Mouse (Mus musculus) layer of hippocampus, adult 8-10 months (tissue): ENCODE results near the gene Tcte2. TPM values are rescaled to one million over a fixed set of nuclear protein-coding genes. Genes with fewer than 3 reads are reported as not detected.

Source experiments
- DNase-seq, 2 experiments: peaks; one replicate each; pipeline ENCODE4 v3.0.0; 2022; ENCODE audit warnings: low spot score in 2 of 2
- total RNA-seq, 4 experiments: library from RNA; stranded (reverse); gene quantifications; 2 replicates each; pipeline ENCODE4 v1.2.4; 2022

Tcte2 gene
- total RNA-seq, 4 experiments from 2014 or later: 18.3 to 21.9 (median 19.9) TPM

- DNase-seq: no peak
Observed at GRCm38 (mm10) chr17:13720187-13720586, 41.4 kb downstream of the Tcte2 start.

DNA sequence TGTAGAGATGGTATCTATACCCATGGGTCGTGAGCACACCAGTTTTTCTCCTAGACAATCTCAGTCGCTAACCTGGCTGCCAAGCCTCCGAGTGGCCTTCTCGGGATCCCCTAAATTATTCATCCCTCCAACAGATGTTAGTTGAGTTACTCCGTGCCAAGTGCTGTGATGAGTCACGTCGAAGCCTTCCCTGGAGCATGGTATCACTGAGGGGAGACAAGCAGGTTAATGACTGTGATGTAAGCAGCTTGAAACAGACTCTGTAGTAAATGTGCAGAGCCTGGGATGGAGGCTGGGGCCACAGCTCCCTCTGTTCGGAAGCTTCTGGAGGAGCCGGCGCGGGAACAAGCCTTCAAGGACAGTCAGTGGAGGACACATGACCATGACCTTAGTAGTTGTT is 44.2 kb downstream of the Tcte2 start:
- DNase-seq: no peak

DNA sequence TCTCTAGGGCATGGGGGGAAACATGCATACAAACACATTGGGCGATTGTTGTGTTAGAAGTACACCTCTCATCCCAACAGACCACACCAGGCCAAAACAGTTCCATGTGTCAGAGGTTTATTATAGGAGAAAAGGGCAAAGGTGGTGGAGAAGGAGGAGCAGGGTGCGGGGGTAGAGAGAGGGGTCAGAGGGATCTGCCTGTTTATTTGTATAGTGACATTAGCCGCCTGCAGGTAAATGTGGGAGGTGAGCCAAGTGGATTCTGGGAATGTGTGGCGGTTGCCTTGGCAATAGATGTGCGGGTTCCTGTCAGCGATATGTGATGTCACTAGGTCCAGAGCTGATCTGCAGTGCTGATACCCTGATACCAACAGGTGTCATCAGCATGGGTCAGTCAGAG is 45.3 kb downstream of the Tcte2 start:
- DNase-seq: no peak

DNA sequence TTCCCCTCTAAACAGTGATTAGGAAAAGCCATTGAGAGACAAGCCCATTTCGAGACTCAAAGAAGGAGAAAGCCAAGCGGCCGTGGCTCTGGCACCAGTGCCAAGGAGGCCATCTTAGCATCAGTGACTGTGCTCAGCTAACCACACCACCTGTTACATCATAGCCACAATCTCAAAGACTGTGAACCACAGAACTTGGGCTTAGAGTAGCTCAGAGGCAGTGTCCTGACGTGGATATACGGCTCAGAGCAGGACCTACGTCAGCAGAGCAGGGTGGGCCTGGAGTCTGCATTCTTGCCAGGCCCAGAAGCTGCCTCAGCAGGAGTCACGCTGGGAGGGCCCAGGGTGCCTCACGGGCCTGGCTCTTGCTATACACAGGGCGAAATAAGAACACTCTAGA is 46.1 kb downstream of the Tcte2 start:
- no peak for DNase-seq

DNA sequence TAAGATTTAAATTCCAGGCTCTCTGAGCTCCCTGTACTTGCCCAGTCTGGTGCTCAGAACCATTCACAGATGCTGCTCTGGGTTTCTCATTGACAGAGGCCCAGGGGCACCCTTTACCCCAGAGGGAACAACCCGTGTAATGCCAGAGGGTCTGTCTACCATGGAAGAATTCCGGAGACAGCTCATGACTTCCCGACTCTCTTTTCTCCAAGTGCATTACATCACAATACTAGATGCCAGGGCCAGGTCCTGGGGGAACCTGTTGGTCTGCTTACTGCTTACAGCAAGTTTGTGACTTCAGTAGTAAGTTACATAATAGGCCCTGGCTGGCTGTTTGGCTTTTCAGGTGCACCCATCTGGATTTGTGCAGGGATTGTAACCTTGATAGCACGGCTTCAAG is 47.0 kb downstream of the Tcte2 start:
- no peak for DNase-seq

DNA sequence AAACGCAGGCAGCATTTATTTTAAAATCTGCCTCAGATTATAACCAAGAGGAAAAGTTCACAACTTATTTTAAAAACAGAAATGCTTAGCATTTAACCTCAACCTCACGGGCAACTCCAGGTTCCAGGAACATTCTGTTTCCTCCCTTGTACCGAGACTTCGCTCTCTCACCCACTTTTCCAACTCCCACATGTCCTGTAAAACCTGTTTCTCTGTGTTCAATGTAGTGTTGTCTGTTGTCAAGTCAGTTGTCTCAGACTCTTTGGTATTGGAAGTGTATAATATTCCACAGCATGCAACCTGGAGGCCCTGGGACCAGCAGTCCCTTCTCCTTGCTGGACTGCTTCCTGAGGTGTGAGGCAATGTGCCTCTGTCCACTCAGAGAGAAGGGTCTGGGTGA is 47.5 kb downstream of the Tcte2 start:
- DNase-seq: no peak

GRCm38 (mm10) chr17:13712518-13712917 is 49.1 kb downstream of the Tcte2 start:
- DNase-seq: no peak

- no peak for DNase-seq
Observed at GRCm38 (mm10) chr17:13712116-13712515, 49.5 kb downstream of the Tcte2 start.

DNA sequence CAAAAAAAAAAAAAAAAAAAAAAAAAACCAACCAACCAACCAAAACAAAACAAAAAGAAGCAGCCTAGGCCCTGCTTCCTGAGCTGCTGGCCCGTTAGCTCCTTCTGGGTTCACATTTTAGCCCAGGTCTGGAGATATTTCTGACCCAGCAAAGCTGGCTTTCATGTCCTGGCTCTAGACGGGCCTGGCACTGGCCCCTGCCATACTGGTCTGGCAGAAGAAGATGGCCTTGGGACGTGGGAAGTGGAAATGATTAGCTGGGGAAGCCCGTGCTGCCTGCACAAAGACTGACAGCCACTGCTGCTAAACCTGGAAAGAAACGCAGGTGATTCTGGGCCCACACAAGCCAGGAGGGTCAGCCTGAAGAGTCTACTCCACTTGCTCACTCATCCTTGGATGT is 50.5 kb downstream of the Tcte2 start:
- no peak for DNase-seq

- DNase-seq: no peak
Observed at GRCm38 (mm10) chr17:13705481-13705921, 56.1 kb downstream of the Tcte2 start.

GRCm38 (mm10) chr17:13703611-13704320 is 57.9 kb downstream of the Tcte2 start:
- DNase-seq: no peak

DNA sequence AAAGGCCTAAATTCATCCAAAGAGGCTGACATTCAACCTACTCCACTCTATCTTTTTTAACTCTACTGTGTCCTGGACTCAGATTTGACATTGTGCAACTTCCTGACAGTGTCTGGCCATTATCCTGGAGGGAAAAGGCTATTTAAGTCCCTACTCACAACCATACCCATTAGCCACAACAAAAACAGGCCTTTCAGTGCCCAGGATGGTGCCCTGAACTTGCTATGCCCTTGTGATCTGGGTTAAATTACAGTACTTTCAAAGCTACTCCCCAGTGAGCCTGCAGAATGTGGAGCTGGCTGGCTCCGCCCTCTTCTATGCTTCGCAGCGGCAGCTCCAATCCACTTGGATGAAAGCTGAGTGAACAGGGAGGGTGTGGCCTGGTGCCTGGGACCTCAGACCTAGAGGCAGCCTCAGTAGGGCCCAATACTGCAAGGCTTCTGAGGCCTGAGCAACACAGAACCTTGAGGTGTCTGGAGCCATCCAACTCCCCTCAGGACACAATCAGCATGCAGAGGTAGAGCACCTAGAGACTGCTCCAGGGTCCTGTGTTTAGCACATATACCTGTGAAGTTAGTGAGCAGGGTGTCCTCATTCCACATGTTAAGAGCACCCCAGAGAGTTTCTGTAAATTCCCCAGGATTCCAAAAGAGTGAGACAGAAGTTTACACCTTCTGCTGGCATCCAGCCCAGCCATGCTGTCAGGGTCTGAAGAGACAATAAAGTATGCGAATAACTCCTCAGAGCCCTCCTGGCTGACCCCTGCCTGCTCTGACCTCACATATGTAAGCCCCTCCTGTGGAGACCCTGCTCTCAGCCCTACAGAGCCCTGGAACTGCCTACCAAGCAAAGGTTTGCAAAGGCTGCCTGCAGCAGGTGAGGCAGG is 61.3 kb downstream of the Tcte2 start:
- DNase-seq: no peak

DNA sequence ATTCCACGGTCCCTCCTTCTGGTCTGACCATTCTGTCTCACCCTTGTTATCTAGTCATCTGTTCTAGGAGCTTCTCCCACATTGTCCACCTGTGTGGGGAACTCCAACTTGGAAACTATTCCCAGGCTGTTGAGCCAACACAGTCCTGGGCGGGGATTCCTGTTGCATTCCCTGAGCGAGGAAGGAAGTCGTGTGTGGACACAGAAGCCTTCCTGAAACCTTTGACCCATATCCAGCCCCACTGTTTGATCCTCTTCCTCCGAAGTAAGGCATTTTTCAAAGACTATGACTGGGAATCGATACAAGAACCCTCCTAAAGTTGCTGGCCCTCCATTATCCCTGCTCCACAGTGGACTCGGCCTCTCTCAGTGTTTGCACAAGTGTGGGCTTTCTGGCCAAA is 61.9 kb downstream of the Tcte2 start:
- no peak for DNase-seq

- no peak for DNase-seq
Observed at GRCm38 (mm10) chr17:13698194-13698593, 63.4 kb downstream of the Tcte2 start.

GRCm38 (mm10) chr17:13697646-13698045 is 64.0 kb downstream of the Tcte2 start:
- DNase-seq: no peak

GRCm38 (mm10) chr17:13695881-13696280 is 65.7 kb downstream of the Tcte2 start:
- DNase-seq: no peak

DNA sequence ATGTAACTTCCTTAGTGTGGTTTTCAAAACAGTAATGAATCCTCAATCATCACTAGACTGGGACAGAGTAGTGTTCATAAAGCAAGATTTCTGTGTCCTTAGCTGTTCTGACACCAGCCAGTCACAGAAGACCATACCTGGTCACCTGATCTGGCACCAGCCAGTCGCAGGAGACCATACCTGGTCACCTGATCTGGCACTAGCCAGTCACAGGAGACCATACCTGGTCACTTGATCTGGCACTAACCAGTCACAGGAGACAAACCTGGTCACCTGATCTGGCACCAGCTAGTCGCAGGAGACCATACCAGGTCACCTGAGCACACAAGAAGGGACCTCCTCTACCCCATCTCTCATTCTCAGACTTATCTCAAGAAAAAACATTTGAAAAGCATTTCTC is 66.4 kb downstream of the Tcte2 start:
- no peak for DNase-seq

DNA sequence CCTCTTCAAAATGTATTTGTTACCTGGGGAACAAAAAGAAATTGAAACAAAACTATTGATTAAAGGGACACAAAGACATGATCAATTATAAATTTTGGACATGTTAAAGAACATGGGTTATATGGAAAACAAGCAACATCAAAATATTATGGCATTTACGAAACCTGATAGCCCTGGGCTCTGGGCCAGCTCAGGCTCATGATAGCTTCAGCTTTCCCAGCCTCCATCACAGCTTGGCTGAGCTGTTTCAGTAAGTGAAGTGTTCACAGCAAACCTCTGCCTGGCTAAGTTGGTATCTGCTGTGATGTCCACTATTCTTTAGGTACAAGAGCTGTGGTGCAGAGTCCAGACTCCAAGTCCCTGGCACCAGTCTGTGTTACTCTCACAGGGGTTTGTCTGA is 67.4 kb downstream of the Tcte2 start:
- DNase-seq: no peak

- DNase-seq: no peak
Observed at GRCm38 (mm10) chr17:13687656-13688055, 74.0 kb downstream of the Tcte2 start.

DNA sequence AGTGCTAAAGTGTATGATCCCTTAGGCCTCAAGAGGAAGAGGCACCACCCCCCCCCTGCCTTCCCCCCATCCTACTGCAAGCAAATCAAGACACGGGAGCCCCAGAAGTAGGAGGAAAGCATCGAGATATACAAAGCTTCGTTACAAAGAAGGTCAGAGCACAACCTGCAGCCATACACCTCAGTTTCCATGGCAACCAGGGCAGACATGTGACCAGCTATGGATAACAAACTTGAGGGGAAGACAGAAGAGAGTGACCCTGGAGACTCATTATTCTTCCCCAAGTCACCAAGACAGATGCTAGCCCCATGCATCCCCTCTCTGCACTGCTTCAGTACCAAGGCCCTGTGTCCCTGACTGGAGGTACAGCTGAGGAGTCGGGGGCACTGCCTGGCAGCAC is 74.5 kb downstream of the Tcte2 start:
- DNase-seq: no peak

DNA sequence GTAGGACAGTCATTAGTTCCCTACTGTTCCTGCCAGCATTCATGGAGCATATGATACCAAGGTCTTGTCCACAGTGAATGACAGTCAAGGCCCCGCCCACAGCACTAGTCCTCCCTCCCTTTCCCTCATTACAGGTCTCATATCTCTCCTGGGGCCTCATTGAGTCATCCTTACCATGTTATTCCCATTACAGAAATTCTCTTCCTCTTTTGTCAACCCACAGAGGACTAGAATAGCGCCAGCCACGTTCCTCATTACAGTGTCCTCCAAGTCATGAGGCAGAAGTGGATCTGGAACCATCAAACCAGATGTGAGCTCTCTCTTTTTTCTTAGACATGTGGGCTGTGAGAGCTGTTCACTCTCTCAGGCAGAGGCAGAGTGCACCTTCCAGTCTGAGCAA is 76.0 kb downstream of the Tcte2 start:
- DNase-seq: no peak

DNA sequence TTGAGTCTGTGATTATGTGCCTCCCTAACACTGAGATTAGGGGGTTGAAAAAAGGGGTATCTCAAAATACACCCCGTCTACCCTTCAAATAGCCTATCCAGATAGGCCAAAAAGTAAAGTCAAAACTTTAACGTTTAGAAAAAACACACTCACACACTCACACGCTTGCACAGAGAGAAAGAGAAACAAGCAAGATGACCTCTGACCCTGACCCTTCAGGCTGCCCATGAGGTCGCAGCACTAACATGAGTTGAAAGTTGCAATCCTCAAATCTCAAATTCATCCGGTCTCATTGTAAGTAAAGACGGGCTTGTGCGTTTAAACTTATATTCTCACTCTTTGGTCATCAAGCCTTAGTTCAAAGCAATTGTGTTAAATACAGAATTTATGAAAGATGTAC is 77.4 kb downstream of the Tcte2 start:
- no peak for DNase-seq
